Mouse (Mus musculus): ENCODE results near the gene Thap3. TPM values are rescaled to one million over a fixed set of nuclear protein-coding genes. Genes with fewer than 3 reads are reported as not detected.

Thap3 gene
- polyA plus RNA-seq, 1 experiment: 29.7 TPM

GRCm38 (mm10) chr4:152000906-152001305 lies 12.1 kb upstream of the Thap3 start:
- no peak overlapping the region for H3K4me3 ChIP-seq (ENCODE audit: insufficient read depth, low read length)
- H3K4me1 ChIP-seq (ENCODE audit: control insufficient read depth, insufficient read depth, low read length): peaks cover 3% of the 10 kb centered on the region; the same call in 1 of the 2 replicates
- no peak for TF ChIP-seq CTCF (IDR thresholded peaks at IDR 0.05; ENCODE audit: extremely low read depth, insufficient read depth, low read length)
- TF ChIP-seq POLR2A (IDR thresholded peaks at IDR 0.05; ENCODE audit: extremely low read depth, insufficient read depth, low read length): no peak
- H3K27ac ChIP-seq (ENCODE audit: insufficient read depth, low read length): no peak overlapping the region

DNA sequence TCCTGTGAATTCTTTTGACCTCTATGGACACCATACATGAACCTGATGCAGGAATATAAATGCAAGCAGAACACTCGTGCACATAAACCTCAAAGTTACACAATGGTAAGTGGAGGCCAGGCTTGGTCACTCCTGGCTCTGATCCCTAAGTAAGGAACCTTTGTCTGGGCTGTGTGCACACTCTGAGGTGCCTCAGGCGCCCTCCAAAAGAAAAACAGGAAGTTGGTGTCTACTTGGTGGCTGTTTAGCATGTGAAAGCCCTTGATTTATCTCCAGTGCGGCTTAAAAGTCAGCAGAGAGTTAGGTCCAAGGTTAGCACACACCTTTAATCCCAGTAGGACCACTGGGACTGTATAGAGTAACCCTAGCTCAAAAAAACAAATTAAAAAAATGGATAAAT lies 10.7 kb upstream of the Thap3 start:
- H3K4me1 ChIP-seq (ENCODE audit: control insufficient read depth, insufficient read depth, low read length): peaks cover 3% of the 10 kb centered on the region; the same call in 1 of the 2 replicates
- H3K4me3 ChIP-seq (ENCODE audit: insufficient read depth, low read length): no peak overlapping the region
- TF ChIP-seq POLR2A (IDR thresholded peaks at IDR 0.05; ENCODE audit: extremely low read depth, insufficient read depth, low read length): no peak
- no peak for TF ChIP-seq CTCF (IDR thresholded peaks at IDR 0.05; ENCODE audit: extremely low read depth, insufficient read depth, low read length)
- no peak overlapping the region for H3K27ac ChIP-seq (ENCODE audit: insufficient read depth, low read length)

DNA sequence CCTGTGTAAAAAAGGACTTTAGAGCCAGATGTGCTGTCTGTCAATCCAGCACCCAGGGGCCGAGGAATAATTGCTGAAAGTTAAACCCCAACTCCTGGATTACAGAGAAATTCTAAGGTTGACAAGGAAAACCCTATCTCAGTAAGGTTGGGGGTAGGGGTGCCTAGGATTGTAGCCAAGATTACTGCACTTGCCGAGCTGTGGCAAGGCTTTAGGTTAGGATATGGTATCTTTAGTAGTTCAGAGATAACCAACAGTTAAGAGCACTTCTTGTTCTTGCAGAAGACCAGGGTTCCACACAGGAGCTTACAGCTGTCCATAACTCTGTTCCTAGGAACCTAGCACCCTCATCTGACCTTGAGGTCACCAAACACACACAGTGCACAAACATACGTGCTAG lies 8.9 kb upstream of the Thap3 start:
- no peak overlapping the region for H3K4me3 ChIP-seq (ENCODE audit: insufficient read depth, low read length)

DNA sequence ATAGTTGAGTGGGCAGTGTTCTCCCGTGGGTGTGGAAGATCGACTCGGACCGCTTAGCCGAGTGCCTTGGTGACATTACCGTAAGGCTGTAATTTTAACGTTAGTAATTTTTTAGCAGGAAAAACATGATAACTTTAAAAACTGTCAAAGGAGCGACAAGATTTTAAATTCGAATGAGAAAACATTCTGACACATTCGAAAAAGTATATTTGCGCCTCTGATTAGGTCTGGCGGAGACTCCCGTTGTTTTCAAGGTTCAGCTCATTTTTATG lies 8.1 kb upstream of the Thap3 start:
- Histone ChIP-seq H3K27ac (ENCODE audit: insufficient read depth, low read length) (peak overlapping the region; percentile 88), H3K4me1 (ENCODE audit: control insufficient read depth, insufficient read depth, low read length) (peaks cover 3% of the 10 kb centered on the region; the same call in 1 of the 2 replicates), H3K4me3 (ENCODE audit: insufficient read depth, low read length) (peak overlapping the region; percentile 87)
- no peak for TF ChIP-seq POLR2A (IDR thresholded peaks at IDR 0.05; ENCODE audit: extremely low read depth, insufficient read depth, low read length)
- TF ChIP-seq CTCF (IDR thresholded peaks at IDR 0.05; ENCODE audit: extremely low read depth, insufficient read depth, low read length): no peak

More for the DNA sequence above, 8.9 kb upstream of the Thap3 start:
- Histone ChIP-seq H3K27ac (ENCODE audit: insufficient read depth, low read length) (no peak overlapping the region), H3K4me1 (ENCODE audit: control insufficient read depth, insufficient read depth, low read length) (peaks cover 3% of the 10 kb centered on the region; the same call in 1 of the 2 replicates)
- TF ChIP-seq CTCF (IDR thresholded peaks at IDR 0.05; ENCODE audit: extremely low read depth, insufficient read depth, low read length) (no peak), POLR2A (IDR thresholded peaks at IDR 0.05; ENCODE audit: extremely low read depth, insufficient read depth, low read length) (no peak)

DNA sequence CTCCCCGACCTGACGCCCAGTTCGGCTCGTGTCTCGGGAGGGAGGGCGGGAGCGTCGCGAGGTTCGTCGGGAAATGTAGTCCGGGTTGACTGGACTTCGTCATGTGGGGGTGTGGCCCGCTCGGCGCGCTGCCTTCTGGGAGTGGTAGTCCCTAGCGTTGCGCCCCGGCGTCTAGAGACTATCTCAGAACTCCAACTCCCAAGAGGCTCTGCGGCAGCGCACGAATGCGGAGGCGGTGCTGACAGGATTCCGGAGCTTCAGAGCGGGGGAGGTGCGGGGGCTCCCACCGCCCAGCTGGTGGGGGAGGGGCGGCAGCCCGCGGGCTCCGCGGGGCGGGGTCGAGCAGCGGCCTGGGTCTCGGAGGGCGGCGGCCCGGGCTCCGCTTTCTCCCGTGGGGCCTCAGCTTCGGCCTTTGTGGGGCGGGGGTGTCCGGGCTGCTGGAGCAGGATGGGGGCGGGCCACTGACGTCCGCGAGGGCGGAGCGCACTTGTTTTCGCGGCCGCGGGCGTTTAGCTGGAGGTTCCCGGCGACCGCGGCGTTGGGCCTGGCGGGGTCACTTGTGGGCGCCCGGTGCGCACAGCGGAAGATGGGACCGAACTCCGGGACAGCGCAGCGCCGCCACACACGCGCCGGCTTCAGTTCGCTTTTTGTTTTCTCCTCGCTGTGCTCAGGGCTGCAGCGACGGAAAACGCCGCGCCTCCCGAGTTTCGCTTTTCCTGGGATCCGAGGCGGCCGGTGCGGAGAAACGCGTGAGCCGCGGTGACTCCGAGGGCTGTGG lies 7.6 kb upstream of the Thap3 start, which contains the start of gene Phf13:
Phf13 (minus strand) TSS at position 86 of the 778 bp plus-strand sequence.
- no peak for TF ChIP-seq CTCF (IDR thresholded peaks at IDR 0.05; ENCODE audit: extremely low read depth, insufficient read depth, low read length)
- peak; percentile 31; the same call in 1 of the 2 replicates for TF ChIP-seq POLR2A (IDR thresholded peaks at IDR 0.05; ENCODE audit: extremely low read depth, insufficient read depth, low read length)
- H3K4me1 ChIP-seq (ENCODE audit: control insufficient read depth, insufficient read depth, low read length): peaks cover 3% of the 10 kb centered on the region; the same call in 1 of the 2 replicates
- peak within 1 kb of the TSS; percentile 87 for H3K4me3 ChIP-seq (ENCODE audit: insufficient read depth, low read length)
- peak within 1 kb of the TSS; percentile 88 for H3K27ac ChIP-seq (ENCODE audit: insufficient read depth, low read length)

DNA sequence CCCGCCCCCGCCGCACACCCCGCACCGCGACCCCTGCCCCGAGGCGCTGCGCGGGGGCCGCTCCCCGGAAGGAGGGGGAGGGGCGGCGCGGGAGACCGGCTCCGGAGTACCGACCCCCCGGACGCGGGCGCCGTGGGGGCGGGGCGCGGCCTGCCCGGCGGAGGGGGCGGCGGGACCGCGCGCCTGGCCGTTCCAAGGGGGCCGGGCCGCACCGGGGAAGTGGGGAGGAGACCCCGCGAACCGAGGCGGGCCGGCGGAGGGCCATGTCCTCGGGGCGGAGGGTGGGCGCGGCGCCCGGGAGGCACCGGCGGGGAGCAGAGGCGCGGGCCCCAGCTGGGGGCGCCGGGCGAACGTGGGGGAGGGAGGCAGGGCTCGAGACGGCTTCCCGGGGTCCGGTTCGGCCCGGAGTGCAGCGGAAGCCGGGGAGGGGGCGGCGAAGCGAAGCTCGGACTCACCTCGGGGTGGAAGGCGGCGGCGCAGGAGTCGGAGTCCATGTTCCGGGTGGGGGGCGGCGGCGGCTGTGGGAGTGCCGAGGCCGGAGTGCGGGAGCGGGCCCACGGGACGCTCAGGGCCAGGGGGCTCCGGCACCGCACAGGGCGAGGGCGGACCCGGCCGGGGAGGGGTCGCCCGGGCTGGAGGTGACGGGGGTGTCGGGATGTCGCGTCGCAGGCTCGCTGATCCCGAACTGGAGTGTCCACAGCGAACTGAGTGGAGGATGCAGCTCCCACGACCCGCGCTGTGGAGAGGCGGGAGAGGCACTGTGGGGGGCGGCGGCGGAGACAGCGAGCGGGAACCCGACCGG lies 6.8 kb upstream of the Thap3 start:
- TF ChIP-seq CTCF (IDR thresholded peaks at IDR 0.05; ENCODE audit: extremely low read depth, insufficient read depth, low read length): no peak
- TF ChIP-seq POLR2A (IDR thresholded peaks at IDR 0.05; ENCODE audit: extremely low read depth, insufficient read depth, low read length): no peak

GRCm38 (mm10) chr4:151994228-151995171 lies 5.7 kb upstream of the Thap3 start:
- Histone ChIP-seq H3K4me1 (ENCODE audit: control insufficient read depth, insufficient read depth, low read length) (no peaks in the 10 kb centered on the region; the same call in 1 of the 2 replicates), H3K27ac (ENCODE audit: insufficient read depth, low read length) (no peak overlapping the region), H3K4me3 (ENCODE audit: insufficient read depth, low read length) (peak overlapping the region; percentile 87)
- TF ChIP-seq POLR2A (IDR thresholded peaks at IDR 0.05; ENCODE audit: extremely low read depth, insufficient read depth, low read length) (no peak), CTCF (IDR thresholded peaks at IDR 0.05; ENCODE audit: extremely low read depth, insufficient read depth, low read length) (no peak)

More for the DNA sequence above, 6.8 kb upstream of the Thap3 start:
- Histone ChIP-seq H3K27ac (ENCODE audit: insufficient read depth, low read length) (no peak overlapping the region), H3K4me3 (ENCODE audit: insufficient read depth, low read length) (peak overlapping the region; percentile 87), H3K4me1 (ENCODE audit: control insufficient read depth, insufficient read depth, low read length) (peaks cover 3% of the 10 kb centered on the region; the same call in 1 of the 2 replicates)

GRCm38 (mm10) chr4:151993035-151993434 lies 4.2 kb upstream of the Thap3 start:
- no peaks in the 10 kb centered on the region; the same call in 1 of the 2 replicates for H3K4me1 ChIP-seq (ENCODE audit: control insufficient read depth, insufficient read depth, low read length)
- no peak for TF ChIP-seq POLR2A (IDR thresholded peaks at IDR 0.05; ENCODE audit: extremely low read depth, insufficient read depth, low read length)
- TF ChIP-seq CTCF (IDR thresholded peaks at IDR 0.05; ENCODE audit: extremely low read depth, insufficient read depth, low read length): no peak
- no peak overlapping the region for H3K27ac ChIP-seq (ENCODE audit: insufficient read depth, low read length)
- no peak overlapping the region for H3K4me3 ChIP-seq (ENCODE audit: insufficient read depth, low read length)

GRCm38 (mm10) chr4:151992091-151992490 lies 3.3 kb upstream of the Thap3 start:
- H3K4me1 ChIP-seq (ENCODE audit: control insufficient read depth, insufficient read depth, low read length): no peaks in the 10 kb centered on the region; the same call in none of the 2 replicates
- H3K27ac ChIP-seq (ENCODE audit: insufficient read depth, low read length): no peak overlapping the region
- TF ChIP-seq CTCF (IDR thresholded peaks at IDR 0.05; ENCODE audit: extremely low read depth, insufficient read depth, low read length): no peak
- no peak for TF ChIP-seq POLR2A (IDR thresholded peaks at IDR 0.05; ENCODE audit: extremely low read depth, insufficient read depth, low read length)
- H3K4me3 ChIP-seq (ENCODE audit: insufficient read depth, low read length): no peak overlapping the region

Measured in cortical plate, adult 2 months (tissue).